20 mouse cellular contexts compared by ENCODE assay signal in genomic region chr14:121200353-121200752, GRCm38 (mm10).
DNase-seq lines count a peak whose midpoint lies in the region; ATAC-seq lines count a peak whose summit lies in the region.
"Had no signal": no experiment of that assay in that cellular context is flagged by ENCODE, and none has a peak within 500 bp of the region (broad histone marks: within the 10 kb centered on the region; RNA-seq: fewer than 3 reads in every experiment).

No protein-coding gene starts in this region.

- H3K9ac ChIP-seq in heart, embryonic 11.5 days (ENCODE audit: low read depth, low read length) = no peak overlapping the region
- 0 out of 2 replicates have a peak overlapping the region, but pooled peaks have one; percentile 13 for H3K9ac ChIP-seq in kidney, embryonic 16.5 days (replicated peaks; ENCODE audit: low read length)
- no peak overlapping the region for H3K9ac ChIP-seq in embryonic facial prominence, embryonic 14.5 days (ENCODE audit: low read depth, low read length)
- no peak overlapping the region for H3K9ac ChIP-seq in limb, embryonic 13.5 days
- H3K9ac ChIP-seq: forebrain, embryonic 15.5 days; hindbrain, embryonic 15.5 days had no signal

- ATAC-seq in heart, embryonic 11.5 days (replicated peaks; ENCODE audit: insufficient number of reproducible peaks, low FRiP score, low TSS enrichment) = no peak
- no peak for ATAC-seq in kidney, embryonic 16.5 days (ENCODE audit: low FRiP score, low TSS enrichment)
- no peak for ATAC-seq in embryonic facial prominence, embryonic 14.5 days (ENCODE audit: low read depth)
- no peak for ATAC-seq in limb, embryonic 13.5 days (ENCODE audit: low FRiP score, low read depth)

- H3K4me1 ChIP-seq in heart, embryonic 11.5 days (ENCODE audit: control insufficient read depth, insufficient read depth, low read length) = peaks cover 30% of the 10 kb centered on the region
- peaks cover 46% of the 10 kb centered on the region for H3K4me1 ChIP-seq in kidney, embryonic 16.5 days (ENCODE audit: insufficient read depth, low read length)
- H3K4me1 ChIP-seq in embryonic facial prominence, embryonic 14.5 days (ENCODE audit: control insufficient read depth, insufficient read depth, low read length) = peaks cover 32% of the 10 kb centered on the region
- H3K4me1 ChIP-seq in limb, embryonic 13.5 days = peaks cover 54% of the 10 kb centered on the region

- no peak overlapping the region for H3K4me3 ChIP-seq in heart, embryonic 11.5 days (ENCODE audit: low read depth, low read length)
- no peak overlapping the region for H3K4me3 ChIP-seq in kidney, embryonic 16.5 days (ENCODE audit: low read length)
- H3K4me3 ChIP-seq in embryonic facial prominence, embryonic 14.5 days (ENCODE audit: low read depth, low read length) = no peak overlapping the region
- H3K4me3 ChIP-seq in limb, embryonic 13.5 days = no peak overlapping the region
- H3K4me3 ChIP-seq: erythroblast, embryonic 14.5 days; forebrain, embryonic 15.5 days; hindbrain, embryonic 15.5 days; midbrain, embryonic 10.5 days; myocyte had no signal

- H3K27me3 ChIP-seq in heart, embryonic 11.5 days (ENCODE audit: control insufficient read depth, insufficient read depth, low read length) = no peaks in the 10 kb centered on the region
- no peaks in the 10 kb centered on the region for H3K27me3 ChIP-seq in kidney, embryonic 16.5 days (ENCODE audit: insufficient read depth, low read length)
- no peaks in the 10 kb centered on the region for H3K27me3 ChIP-seq in embryonic facial prominence, embryonic 14.5 days (replicated peaks; ENCODE audit: control insufficient read depth, insufficient read depth, low read length)
- H3K27me3 ChIP-seq in limb, embryonic 13.5 days = no peaks in the 10 kb centered on the region
- H3K27me3 ChIP-seq: forebrain, embryonic 15.5 days; hindbrain, embryonic 15.5 days had no signal

- H3K36me3 ChIP-seq in heart, embryonic 11.5 days (ENCODE audit: control insufficient read depth, insufficient read depth, low read length) = no peaks in the 10 kb centered on the region
- H3K36me3 ChIP-seq in kidney, embryonic 16.5 days (ENCODE audit: insufficient read depth, low read length) = peaks cover 10% of the 10 kb centered on the region
- H3K36me3 ChIP-seq in embryonic facial prominence, embryonic 14.5 days (ENCODE audit: control insufficient read depth, insufficient read depth, low read length) = peaks cover 11% of the 10 kb centered on the region; the same call in 1 of the 2 replicates
- H3K36me3 ChIP-seq in limb, embryonic 13.5 days = peaks cover 16% of the 10 kb centered on the region
- H3K36me3 ChIP-seq: forebrain, embryonic 15.5 days; hindbrain, embryonic 15.5 days; midbrain, embryonic 10.5 days had no signal

- DNase-seq in heart, postnatal 10 days = no peak
- DNase-seq in kidney, adult 9 months = no peak
- no peak for DNase-seq in embryonic facial prominence, embryonic 14.5 days (ENCODE audit: low spot score)
- no peak for DNase-seq in cerebellum, adult 11 months
- DNase-seq: adrenal gland, postnatal 36 days; cerebellum, adult 9-11 months; kidney, adult 11 months; layer of hippocampus, postnatal 36 days; lung, adult 18-20 months; lung, postnatal 36 days; right cerebral cortex, postnatal 4 days; thymus, postnatal 36 days had no signal

- intact Hi-C loops in heart, postnatal 10 days (cut with DNase I) = no loop called here

- H3K9me3 ChIP-seq in heart, embryonic 11.5 days (replicated peaks; ENCODE audit: control insufficient read depth, low read length) = peaks cover 3% of the 10 kb centered on the region
- H3K9me3 ChIP-seq in kidney, embryonic 16.5 days (ENCODE audit: low read length) = peaks cover 7% of the 10 kb centered on the region
- peaks cover 4% of the 10 kb centered on the region for H3K9me3 ChIP-seq in embryonic facial prominence, embryonic 14.5 days (ENCODE audit: control insufficient read depth, low read length)
- H3K9me3 ChIP-seq in limb, embryonic 13.5 days = peaks cover 11% of the 10 kb centered on the region

- H3K27ac ChIP-seq in heart, embryonic 11.5 days (ENCODE audit: low read depth, low read length) = 0 out of 2 replicates have a peak overlapping the region, but pooled peaks have one; percentile 15
- peak overlapping the region; percentile 79; the same call in 1 of the 2 replicates for H3K27ac ChIP-seq in kidney, embryonic 16.5 days (ENCODE audit: low read length)
- H3K27ac ChIP-seq in embryonic facial prominence, embryonic 14.5 days (replicated peaks; ENCODE audit: low read depth, low read length) = peak overlapping the region; percentile 54
- H3K27ac ChIP-seq in limb, embryonic 13.5 days = peak overlapping the region; percentile 92; the same call in 1 of the 2 replicates
- H3K27ac ChIP-seq: midbrain, embryonic 10.5 days had no signal

- H3K4me2 ChIP-seq in heart, embryonic 11.5 days = no peak overlapping the region; the same call in 1 of the 2 replicates
- no peak overlapping the region for H3K4me2 ChIP-seq in kidney, embryonic 16.5 days (replicated peaks; ENCODE audit: low read depth, low read length)
- H3K4me2 ChIP-seq in embryonic facial prominence, embryonic 14.5 days (ENCODE audit: low read depth, low read length) = no peak overlapping the region
- no peak overlapping the region for H3K4me2 ChIP-seq in limb, embryonic 13.5 days (replicated peaks)
- H3K4me2 ChIP-seq: forebrain, embryonic 15.5 days; hindbrain, embryonic 15.5 days had no signal

- WGBS in heart, embryonic 11.5 days (ENCODE audit: insufficient replicate concordance) = 62% methylated on average over 8 of the region's 8 CpGs
- WGBS in kidney, embryonic 16.5 days = 54% methylated on average over 8 of the region's 8 CpGs
- WGBS in embryonic facial prominence, embryonic 14.5 days = 62% methylated on average over 8 of the region's 8 CpGs
- 52% methylated on average over 8 of the region's 8 CpGs for WGBS in limb, embryonic 13.5 days

Comparison
In these comparisons a context has a peak if more than half of its experiments do, and no peak if none do; other contexts are left out.
1. H3K27ac ChIP-seq: peak in every context shown above with its lines; median percentile 92 in limb, embryonic 13.5 days; 79 in kidney, embryonic 16.5 days; 54 in embryonic facial prominence, embryonic 14.5 days; 15 in heart, embryonic 11.5 days.